Mouse (Mus musculus) myocyte (in vitro differentiated cells): ENCODE measurements around the gene Tmem234. TPM values are rescaled to one million over a fixed set of nuclear protein-coding genes. Genes with fewer than 3 reads are reported as not detected.

Experiments used
- H3K27me3 ChIP-seq: one replicate; pipeline ENCODE4 v1.6.1; 2011; ENCODE audit not compliant: control insufficient read depth, insufficient read depth, insufficient read length
- H3K36me3 ChIP-seq: one replicate; pipeline ENCODE4 v1.6.1; 2011; ENCODE audit not compliant: control insufficient read depth, insufficient read depth
- H3K4me2 ChIP-seq: one replicate; pipeline ENCODE4 v1.6.1; 2011; ENCODE audit warnings: low read depth, control low read depth
- H3K4me3 ChIP-seq: one replicate; pipeline ENCODE4 v1.5.1; 2011; ENCODE audit warnings: mild to moderate bottlenecking, control low read depth, moderate library complexity
- H3K79me2 ChIP-seq: one replicate; pipeline ENCODE4 v1.6.1; 2011; ENCODE audit not compliant: control insufficient read depth, insufficient read depth
- H3ac ChIP-seq: one replicate; pipeline ENCODE4 v1.6.1; 2011; ENCODE audit not compliant: control insufficient read depth, insufficient read length
- CEBPB ChIP-seq: IDR thresholded peaks from 2 replicates; pipeline ENCODE4 v1.6.1; 2011; ENCODE audit warnings: mild to moderate bottlenecking, moderate library complexity; ENCODE audit not compliant: poor library complexity, insufficient read depth, severe bottlenecking
- E2F4 ChIP-seq: IDR thresholded peaks from one replicate; pipeline ENCODE4 v1.6.1; 2011; ENCODE audit warnings: mild to moderate bottlenecking, control low read depth, moderate library complexity; ENCODE audit not compliant: insufficient read depth
- MAX ChIP-seq: IDR thresholded peaks from one replicate; pipeline ENCODE4 v1.6.1; 2011; ENCODE audit warnings: low read depth, mild to moderate bottlenecking, control low read depth
- MYOD1 ChIP-seq, 3 experiments: IDR thresholded peaks; one replicate each; pipeline ENCODE4 v1.6.1; 2011; ENCODE audit warnings: control low read depth in 2 of 3, low read depth in 2 of 3, mild to moderate bottlenecking in 2 of 3, moderate library complexity in 1 of 3; ENCODE audit not compliant: insufficient read length in 2 of 3, control insufficient read depth in 1 of 3
- MYOG ChIP-seq, 3 experiments: IDR thresholded peaks; one replicate each; pipeline ENCODE4 v1.6.1; 2011; ENCODE audit warnings: control low read depth in 2 of 3, low read depth in 2 of 3, mild to moderate bottlenecking in 2 of 3; ENCODE audit not compliant: insufficient read length in 2 of 3, control insufficient read depth in 1 of 3, insufficient read depth in 1 of 3
- POLR2A ChIP-seq: IDR thresholded peaks from one replicate; pipeline ENCODE4 v1.6.1; 2011; ENCODE audit warnings: low read depth, mild to moderate bottlenecking, control low read depth, moderate library complexity; ENCODE audit not compliant: insufficient read length
- POLR2AphosphoS2 ChIP-seq: IDR thresholded peaks from one replicate; pipeline ENCODE4 v1.6.1; 2011; ENCODE audit warnings: low read depth, control low read depth; ENCODE audit not compliant: insufficient read length
- REST ChIP-seq: IDR thresholded peaks from one replicate; pipeline ENCODE4 v1.6.1; 2011; ENCODE audit warnings: mild to moderate bottlenecking, control low read depth, moderate library complexity; ENCODE audit not compliant: insufficient read depth, insufficient read length
- SRF ChIP-seq: IDR thresholded peaks from one replicate; pipeline ENCODE4 v1.6.1; 2011; ENCODE audit warnings: low read depth; ENCODE audit not compliant: control insufficient read depth, insufficient read length
- TCF12 ChIP-seq: IDR thresholded peaks from one replicate; pipeline ENCODE4 v1.6.1; 2011; ENCODE audit warnings: mild to moderate bottlenecking, control low read depth; ENCODE audit not compliant: poor library complexity, insufficient read depth, severe bottlenecking
- TCF3 ChIP-seq: IDR thresholded peaks from one replicate; pipeline ENCODE4 v1.6.1; 2011; ENCODE audit warnings: low read depth, control low read depth; ENCODE audit not compliant: insufficient read length
- USF1 ChIP-seq: IDR thresholded peaks from one replicate; pipeline ENCODE4 v1.6.1; 2011; ENCODE audit warnings: low read depth, mild to moderate bottlenecking, control low read depth, moderate library complexity
- polyA plus RNA-seq: library from polyadenylated mRNA; unstranded; fragments of >200 nt; fragmentation: generic; extraction: Trizol; gene quantifications from one replicate; pipeline ENCODE4 v1.2.1, GENCODE M21; 2012; ENCODE audit warnings: missing spikeins

Tmem234 gene
- polyA plus RNA-seq, 1 experiment = 220 TPM

GRCm38 (mm10) chr4:129578466-129578865, 22.0 kb upstream of the Tmem234 start, which contains the start of gene Fam167b:
TSS of gene Fam167b (minus strand) at chr4:129578549.
- Histone ChIP-seq H3ac (no peak within 1 kb of the TSS), H3K36me3 (no peaks in the 10 kb centered on the region), H3K27me3 (no peaks in the 10 kb centered on the region), H3K4me3 (no peak within 1 kb of the TSS), H3K79me2 (no peaks in the 10 kb centered on the region), H3K4me2 (no peak within 1 kb of the TSS)
- TF ChIP-seq MYOD1 (IDR thresholded peaks at IDR 0.05; ENCODE audit: control insufficient read depth in 1 of 3, insufficient read length in 2 of 3, low read depth in 2 of 3) (no peak), USF1 (no peak), SRF (no peak), MYOG (IDR thresholded peaks at IDR 0.05; ENCODE audit: control insufficient read depth in 1 of 3, insufficient read depth in 1 of 3, insufficient read length in 2 of 3, low read depth in 2 of 3) (no peak), POLR2AphosphoS2 (no peak), POLR2A (no peak), TCF12 (no peak), TCF3 (no peak), MAX (no peak)

GRCm38 (mm10) chr4:129580347-129580746, 20.1 kb upstream of the Tmem234 start:
- H3K27me3 ChIP-seq = no peaks in the 10 kb centered on the region
- H3K4me2 ChIP-seq = no peak overlapping the region
- H3ac ChIP-seq = no peak overlapping the region
- H3K36me3 ChIP-seq = no peaks in the 10 kb centered on the region
- no peaks in the 10 kb centered on the region for H3K79me2 ChIP-seq
- no peak overlapping the region for H3K4me3 ChIP-seq
- no peak for TF ChIP-seq CEBPB
- no peak for TF ChIP-seq USF1
- no peak for TF ChIP-seq TCF12
- no peak for TF ChIP-seq E2F4

GRCm38 (mm10) chr4:129582251-129582650, 18.2 kb upstream of the Tmem234 start:
- no peaks in the 10 kb centered on the region for H3K79me2 ChIP-seq
- TF ChIP-seq TCF12 (no peak), CEBPB (no peak), MYOG (IDR thresholded peaks at IDR 0.05; ENCODE audit: control insufficient read depth in 1 of 3, insufficient read depth in 1 of 3, insufficient read length in 2 of 3, low read depth in 2 of 3) (no peak), REST (no peak), POLR2AphosphoS2 (no peak), SRF (no peak), USF1 (no peak), MAX (no peak), MYOD1 (IDR thresholded peaks at IDR 0.05; ENCODE audit: control insufficient read depth in 1 of 3, insufficient read length in 2 of 3, low read depth in 2 of 3) (no peak), E2F4 (no peak), POLR2A (no peak), TCF3 (no peak)
- H3K4me3 ChIP-seq = no peak overlapping the region
- H3K36me3 ChIP-seq = no peaks in the 10 kb centered on the region
- no peak overlapping the region for H3ac ChIP-seq
- H3K4me2 ChIP-seq = no peak overlapping the region
- no peaks in the 10 kb centered on the region for H3K27me3 ChIP-seq

- Histone ChIP-seq H3K36me3 (no peaks in the 10 kb centered on the region), H3ac (no peak overlapping the region), H3K4me3 (no peak overlapping the region), H3K27me3 (no peaks in the 10 kb centered on the region), H3K79me2 (no peaks in the 10 kb centered on the region), H3K4me2 (no peak overlapping the region)
- TF ChIP-seq TCF3 = no peak
- TF ChIP-seq MYOD1 (IDR thresholded peaks at IDR 0.05; ENCODE audit: control insufficient read depth in 1 of 3, insufficient read length in 2 of 3, low read depth in 2 of 3) = no peak
- no peak for TF ChIP-seq POLR2AphosphoS2
- no peak for TF ChIP-seq TCF12
- no peak for TF ChIP-seq MYOG (IDR thresholded peaks at IDR 0.05; ENCODE audit: control insufficient read depth in 1 of 3, insufficient read depth in 1 of 3, insufficient read length in 2 of 3, low read depth in 2 of 3)
- no peak for TF ChIP-seq USF1
- TF ChIP-seq REST = no peak
- no peak for TF ChIP-seq E2F4
- no peak for TF ChIP-seq SRF
- TF ChIP-seq MAX = no peak
- TF ChIP-seq CEBPB = no peak
- TF ChIP-seq POLR2A = no peak
Observed at GRCm38 (mm10) chr4:129584370-129584769, 16.1 kb upstream of the Tmem234 start.

- Histone ChIP-seq H3ac (no peak overlapping the region), H3K4me3 (no peak overlapping the region), H3K36me3 (no peaks in the 10 kb centered on the region), H3K4me2 (no peak overlapping the region), H3K79me2 (no peaks in the 10 kb centered on the region), H3K27me3 (no peaks in the 10 kb centered on the region)
- TF ChIP-seq TCF12 (no peak), USF1 (no peak), REST (no peak), CEBPB (no peak), E2F4 (no peak), MYOG (IDR thresholded peaks at IDR 0.05; ENCODE audit: control insufficient read depth in 1 of 3, insufficient read depth in 1 of 3, insufficient read length in 2 of 3, low read depth in 2 of 3) (no peak), POLR2A (no peak), POLR2AphosphoS2 (no peak), SRF (no peak)
Observed at GRCm38 (mm10) chr4:129584884-129585608, 15.4 kb upstream of the Tmem234 start.
